Mouse (Mus musculus): ENCODE measurements around the gene Slc16a1. TPM values are rescaled to one million over a fixed set of nuclear protein-coding genes. Genes with fewer than 3 reads are reported as not detected.

Gene Slc16a1
- polyA plus RNA-seq, 1 experiment = 31.9 TPM

DNA sequence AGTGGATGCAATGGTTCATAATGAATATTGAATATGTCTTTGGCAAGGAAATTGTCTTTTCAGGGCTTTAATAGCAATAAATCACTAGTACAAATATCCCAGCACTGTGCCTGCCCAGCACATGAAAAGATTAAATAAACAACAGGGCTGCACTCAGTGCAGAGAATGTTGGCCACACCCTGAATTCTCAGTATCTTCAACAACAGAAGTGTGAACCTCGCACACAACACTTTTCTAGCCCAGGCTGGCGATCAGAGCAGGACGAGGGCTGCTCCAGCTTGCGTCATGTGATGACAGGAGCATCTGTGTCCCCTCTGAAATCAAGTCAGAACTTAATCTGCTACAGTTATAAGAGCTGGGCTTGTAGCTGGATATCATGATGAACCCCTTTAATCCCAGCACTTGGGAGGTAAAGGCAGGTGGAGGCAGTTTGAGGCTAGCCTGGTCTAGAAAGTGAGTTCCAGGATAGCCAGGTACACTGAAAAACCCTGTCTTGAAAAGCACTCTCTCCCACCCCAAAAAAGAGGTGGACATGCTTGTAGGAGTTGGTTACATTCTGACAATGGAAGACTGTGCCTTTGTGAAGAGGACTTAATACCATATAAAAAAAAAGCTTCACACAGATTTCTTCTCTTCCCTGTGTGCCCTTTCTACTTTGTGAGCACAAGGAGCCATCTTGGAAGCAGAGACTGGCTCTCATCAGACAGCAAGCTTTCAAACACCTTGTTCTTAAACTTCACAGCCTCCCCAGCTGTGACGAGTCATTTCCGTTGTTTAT, 27.8 kb upstream of the Slc16a1 start:
- Histone ChIP-seq H3K4me3 (replicated peaks; ENCODE audit: insufficient read depth, low read depth, low read length) (no peak overlapping the region), H3K27me3 (ENCODE audit: control insufficient read depth, insufficient read depth, low read length) (no peaks in the 10 kb centered on the region)
- WGBS = 80% methylated on average over 6 of the region's 6 CpGs

DNA sequence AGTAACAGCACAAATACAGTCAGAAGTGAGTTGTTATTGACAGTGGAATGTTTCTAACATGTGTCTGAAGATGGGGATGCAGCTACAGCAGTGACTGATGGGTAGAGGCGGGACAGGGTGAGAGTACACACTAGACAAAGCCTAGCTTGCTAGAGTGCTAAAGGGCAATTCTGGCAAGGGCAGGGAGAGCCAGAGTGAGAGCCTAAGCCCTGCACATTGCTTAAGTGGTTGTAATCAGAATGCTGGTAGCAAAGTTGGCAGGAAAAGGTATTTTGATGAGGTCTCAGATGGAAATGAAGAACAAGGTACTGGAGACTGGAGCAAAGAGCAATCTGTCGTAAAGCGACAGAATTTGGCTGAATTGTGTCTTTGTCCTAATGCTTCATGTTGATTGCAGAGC, 26.5 kb upstream of the Slc16a1 start:
- TF ChIP-seq CTCF (IDR thresholded peaks at IDR 0.05; ENCODE audit: borderline replicate concordance, insufficient read depth, low read depth, low read length) (no peak), POLR2A (IDR thresholded peaks at IDR 0.05; ENCODE audit: borderline replicate concordance, insufficient read depth, low read length) (no peak)
- no peak overlapping the region for H3K4me3 ChIP-seq (replicated peaks; ENCODE audit: insufficient read depth, low read depth, low read length)
- no peaks in the 10 kb centered on the region for H3K27me3 ChIP-seq (ENCODE audit: control insufficient read depth, insufficient read depth, low read length)
- no peaks in the 10 kb centered on the region for H3K4me1 ChIP-seq (ENCODE audit: control insufficient read depth, insufficient read depth, low read length)
- H3K27ac ChIP-seq (ENCODE audit: insufficient read depth, low read length) = no peak overlapping the region
- no peak for DNase-seq
- WGBS = 62% methylated on average over 3 of the region's 3 CpGs

More for the DNA sequence above, 27.8 kb upstream of the Slc16a1 start:
- TF ChIP-seq CTCF (IDR thresholded peaks at IDR 0.05; ENCODE audit: borderline replicate concordance, insufficient read depth, low read depth, low read length) (no peak), POLR2A (IDR thresholded peaks at IDR 0.05; ENCODE audit: borderline replicate concordance, insufficient read depth, low read length) (no peak)
- Histone ChIP-seq H3K27ac (ENCODE audit: insufficient read depth, low read length) (no peak overlapping the region), H3K4me1 (ENCODE audit: control insufficient read depth, insufficient read depth, low read length) (no peaks in the 10 kb centered on the region)
- no peak for DNase-seq

DNA sequence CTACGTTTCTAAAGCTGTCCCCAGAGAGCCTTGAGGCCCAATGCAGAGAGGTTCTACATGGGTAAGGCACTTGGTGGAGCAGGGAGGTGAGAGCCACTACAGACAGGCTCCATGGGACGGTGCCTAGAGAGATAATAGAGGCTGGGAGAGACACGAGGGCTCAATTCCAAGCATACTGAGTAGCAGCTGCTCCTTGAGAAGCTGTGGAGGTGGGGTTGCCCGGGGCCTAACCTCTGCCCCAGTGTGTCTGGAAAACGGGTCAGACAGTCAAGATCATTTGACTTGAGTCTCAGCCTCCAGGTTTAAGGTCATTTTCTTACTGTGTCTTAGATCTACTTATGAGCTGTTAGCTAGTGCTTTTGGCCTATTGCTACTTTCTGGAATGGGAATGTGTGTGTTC, 25.4 kb upstream of the Slc16a1 start:
- WGBS = 35% methylated on average over 5 of the region's 5 CpGs
- no peak for TF ChIP-seq CTCF (IDR thresholded peaks at IDR 0.05; ENCODE audit: borderline replicate concordance, insufficient read depth, low read depth, low read length)
- TF ChIP-seq POLR2A (IDR thresholded peaks at IDR 0.05; ENCODE audit: borderline replicate concordance, insufficient read depth, low read length) = no peak
- no peaks in the 10 kb centered on the region for H3K4me1 ChIP-seq (ENCODE audit: control insufficient read depth, insufficient read depth, low read length)
- H3K27ac ChIP-seq (ENCODE audit: insufficient read depth, low read length) = no peak overlapping the region
- no peak overlapping the region for H3K4me3 ChIP-seq (replicated peaks; ENCODE audit: insufficient read depth, low read depth, low read length)
- DNase-seq = no peak
- no peaks in the 10 kb centered on the region for H3K27me3 ChIP-seq (ENCODE audit: control insufficient read depth, insufficient read depth, low read length)

GRCm38 (mm10) chr3:104614081-104614480, 24.4 kb upstream of the Slc16a1 start:
- 96% methylated on average over 1 of the region's 1 CpGs for WGBS
- no peaks in the 10 kb centered on the region for H3K27me3 ChIP-seq (ENCODE audit: control insufficient read depth, insufficient read depth, low read length)
- H3K4me3 ChIP-seq (replicated peaks; ENCODE audit: insufficient read depth, low read depth, low read length) = no peak overlapping the region
- H3K27ac ChIP-seq (ENCODE audit: insufficient read depth, low read length) = no peak overlapping the region
- TF ChIP-seq POLR2A (IDR thresholded peaks at IDR 0.05; ENCODE audit: borderline replicate concordance, insufficient read depth, low read length) (no peak), CTCF (IDR thresholded peaks at IDR 0.05; ENCODE audit: borderline replicate concordance, insufficient read depth, low read depth, low read length) (no peak)
- no peak for DNase-seq
- H3K4me1 ChIP-seq (ENCODE audit: control insufficient read depth, insufficient read depth, low read length) = no peaks in the 10 kb centered on the region

- WGBS = 87% methylated on average over 2 of the region's 2 CpGs
- DNase-seq = no peak
Observed at GRCm38 (mm10) chr3:104615216-104615615, 23.3 kb upstream of the Slc16a1 start.

GRCm38 (mm10) chr3:104616155-104616554, 22.3 kb upstream of the Slc16a1 start:
- H3K4me3 ChIP-seq (replicated peaks; ENCODE audit: insufficient read depth, low read depth, low read length) = no peak overlapping the region
- H3K4me1 ChIP-seq (ENCODE audit: control insufficient read depth, insufficient read depth, low read length) = no peaks in the 10 kb centered on the region
- H3K27me3 ChIP-seq (ENCODE audit: control insufficient read depth, insufficient read depth, low read length) = no peaks in the 10 kb centered on the region
- WGBS = 60% methylated on average over 8 of the region's 8 CpGs
- DNase-seq = no peak
- no peak for TF ChIP-seq CTCF (IDR thresholded peaks at IDR 0.05; ENCODE audit: borderline replicate concordance, insufficient read depth, low read depth, low read length)
- TF ChIP-seq POLR2A (IDR thresholded peaks at IDR 0.05; ENCODE audit: borderline replicate concordance, insufficient read depth, low read length) = no peak
- no peak overlapping the region for H3K27ac ChIP-seq (ENCODE audit: insufficient read depth, low read length)

More at GRCm38 (mm10) chr3:104615216-104615615, 23.3 kb upstream of the Slc16a1 start:
- no peak overlapping the region for H3K4me3 ChIP-seq (replicated peaks; ENCODE audit: insufficient read depth, low read depth, low read length)
- no peaks in the 10 kb centered on the region for H3K27me3 ChIP-seq (ENCODE audit: control insufficient read depth, insufficient read depth, low read length)
- H3K27ac ChIP-seq (ENCODE audit: insufficient read depth, low read length) = no peak overlapping the region
- H3K4me1 ChIP-seq (ENCODE audit: control insufficient read depth, insufficient read depth, low read length) = no peaks in the 10 kb centered on the region
- no peak for TF ChIP-seq POLR2A (IDR thresholded peaks at IDR 0.05; ENCODE audit: borderline replicate concordance, insufficient read depth, low read length)
- TF ChIP-seq CTCF (IDR thresholded peaks at IDR 0.05; ENCODE audit: borderline replicate concordance, insufficient read depth, low read depth, low read length) = no peak

DNA sequence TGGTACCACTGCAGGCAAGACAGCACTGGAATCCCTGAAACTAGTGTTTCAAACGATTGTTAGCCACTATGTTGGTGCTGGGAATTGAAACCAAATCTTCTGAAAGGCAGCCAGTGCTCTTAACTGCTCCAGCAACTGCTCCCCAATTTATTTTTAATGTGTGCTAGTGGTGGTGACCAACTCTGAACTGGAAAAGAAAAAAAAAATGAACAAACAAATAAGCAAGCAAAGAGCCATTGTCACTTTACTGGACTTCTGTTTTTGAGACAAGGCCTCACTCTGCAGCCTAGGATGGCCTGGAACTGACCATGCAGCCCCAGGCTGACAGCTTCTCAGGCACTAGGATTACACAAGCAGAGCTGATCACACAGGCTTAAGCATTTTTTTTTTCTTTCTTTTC, 16.6 kb upstream of the Slc16a1 start:
- no peak overlapping the region for H3K27ac ChIP-seq (ENCODE audit: insufficient read depth, low read length)
- TF ChIP-seq POLR2A (IDR thresholded peaks at IDR 0.05; ENCODE audit: borderline replicate concordance, insufficient read depth, low read length) (no peak), CTCF (IDR thresholded peaks at IDR 0.05; ENCODE audit: borderline replicate concordance, insufficient read depth, low read depth, low read length) (no peak)
- WGBS = 58% methylated on average over 1 of the region's 1 CpGs

GRCm38 (mm10) chr3:104629810-104630209, 8.7 kb upstream of the Slc16a1 start:
- WGBS = 29% methylated on average over 2 of the region's 2 CpGs
- no peak overlapping the region for H3K27ac ChIP-seq (ENCODE audit: insufficient read depth, low read length)
- TF ChIP-seq POLR2A (IDR thresholded peaks at IDR 0.05; ENCODE audit: borderline replicate concordance, insufficient read depth, low read length) (no peak), CTCF (IDR thresholded peaks at IDR 0.05; ENCODE audit: borderline replicate concordance, insufficient read depth, low read depth, low read length) (no peak)

More for the DNA sequence above, 16.6 kb upstream of the Slc16a1 start:
- DNase-seq = no peak
- no peak overlapping the region for H3K4me3 ChIP-seq (replicated peaks; ENCODE audit: insufficient read depth, low read depth, low read length)
- H3K4me1 ChIP-seq (ENCODE audit: control insufficient read depth, insufficient read depth, low read length) = no peaks in the 10 kb centered on the region
- no peaks in the 10 kb centered on the region for H3K27me3 ChIP-seq (ENCODE audit: control insufficient read depth, insufficient read depth, low read length)

More at GRCm38 (mm10) chr3:104629810-104630209, 8.7 kb upstream of the Slc16a1 start:
- no peaks in the 10 kb centered on the region for H3K4me1 ChIP-seq (ENCODE audit: control insufficient read depth, insufficient read depth, low read length)
- no peak overlapping the region for H3K4me3 ChIP-seq (replicated peaks; ENCODE audit: insufficient read depth, low read depth, low read length)
- H3K27me3 ChIP-seq (ENCODE audit: control insufficient read depth, insufficient read depth, low read length) = no peaks in the 10 kb centered on the region
- DNase-seq = no peak

Measured in cerebellum, adult 2 months (tissue).